ENCODE assay signal across 13 mouse cellular contexts in the genomic region with DNA sequence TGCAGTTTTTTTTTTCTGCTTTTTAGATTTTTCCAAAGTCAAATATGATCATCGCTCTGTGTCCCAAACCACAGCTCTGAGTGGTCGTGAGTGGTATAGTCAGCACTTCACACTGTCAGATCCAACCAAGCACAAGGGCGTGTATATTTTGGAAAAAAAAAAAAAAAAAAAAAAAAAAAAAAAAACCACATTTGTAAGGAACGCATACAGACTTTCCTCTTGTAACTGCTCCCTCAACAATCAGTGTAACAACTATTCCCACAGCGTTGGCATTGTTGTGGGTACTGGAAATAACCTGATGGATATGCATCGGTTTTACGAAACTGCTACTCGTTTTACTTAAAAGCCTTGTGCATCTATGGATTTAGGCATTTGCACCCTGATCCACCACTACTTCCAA.
"Had no signal": no experiment of that assay in that cellular context is flagged by ENCODE, and none has a peak within 500 bp of the region (broad histone marks: within the 10 kb centered on the region; RNA-seq: fewer than 3 reads in every experiment).

No protein-coding gene starts in this region.

- DNase-seq: gastrocnemius, postnatal 36 days; layer of hippocampus, adult 9-11 months; layer of hippocampus, postnatal 36 days had no signal

- H3K4me1 ChIP-seq: intestine, embryonic 15.5 days had no signal

- H3K9ac ChIP-seq: heart, embryonic 15.5 days; hindbrain, embryonic 12.5 days; hindbrain, embryonic 14.5 days; intestine, embryonic 15.5 days; limb, embryonic 13.5 days; limb, embryonic 15.5 days; liver, embryonic 12.5 days had no signal

- H3K27ac ChIP-seq: heart, adult 2 months; heart, embryonic 13.5 days; heart, embryonic 15.5 days; hindbrain, embryonic 12.5 days; hindbrain, embryonic 14.5 days; intestine, embryonic 15.5 days; limb, embryonic 13.5 days; limb, embryonic 15.5 days; liver, embryonic 12.5 days had no signal

- ATAC-seq: inflammation-experienced regulatory T-cells, adult 6 months had no signal

- H3K36me3 ChIP-seq: heart, embryonic 13.5 days; heart, embryonic 15.5 days; hindbrain, embryonic 12.5 days; intestine, embryonic 15.5 days; limb, embryonic 13.5 days; limb, embryonic 15.5 days; liver, embryonic 12.5 days had no signal

- H3K4me3 ChIP-seq: heart, adult 2 months; intestine, embryonic 15.5 days; limb, embryonic 13.5 days; limb, embryonic 15.5 days; liver, embryonic 12.5 days had no signal

- H3K9me3 ChIP-seq: heart, embryonic 13.5 days; heart, embryonic 15.5 days; hindbrain, embryonic 12.5 days; intestine, embryonic 15.5 days; limb, embryonic 13.5 days; limb, embryonic 15.5 days; liver, embryonic 12.5 days had no signal

- H3K27me3 ChIP-seq: heart, embryonic 13.5 days; heart, embryonic 15.5 days; hindbrain, embryonic 12.5 days; intestine, embryonic 15.5 days; limb, embryonic 13.5 days; limb, embryonic 15.5 days; liver, embryonic 12.5 days had no signal
